ENCODE assay signal across 10 mouse cellular contexts in the genomic region with DNA sequence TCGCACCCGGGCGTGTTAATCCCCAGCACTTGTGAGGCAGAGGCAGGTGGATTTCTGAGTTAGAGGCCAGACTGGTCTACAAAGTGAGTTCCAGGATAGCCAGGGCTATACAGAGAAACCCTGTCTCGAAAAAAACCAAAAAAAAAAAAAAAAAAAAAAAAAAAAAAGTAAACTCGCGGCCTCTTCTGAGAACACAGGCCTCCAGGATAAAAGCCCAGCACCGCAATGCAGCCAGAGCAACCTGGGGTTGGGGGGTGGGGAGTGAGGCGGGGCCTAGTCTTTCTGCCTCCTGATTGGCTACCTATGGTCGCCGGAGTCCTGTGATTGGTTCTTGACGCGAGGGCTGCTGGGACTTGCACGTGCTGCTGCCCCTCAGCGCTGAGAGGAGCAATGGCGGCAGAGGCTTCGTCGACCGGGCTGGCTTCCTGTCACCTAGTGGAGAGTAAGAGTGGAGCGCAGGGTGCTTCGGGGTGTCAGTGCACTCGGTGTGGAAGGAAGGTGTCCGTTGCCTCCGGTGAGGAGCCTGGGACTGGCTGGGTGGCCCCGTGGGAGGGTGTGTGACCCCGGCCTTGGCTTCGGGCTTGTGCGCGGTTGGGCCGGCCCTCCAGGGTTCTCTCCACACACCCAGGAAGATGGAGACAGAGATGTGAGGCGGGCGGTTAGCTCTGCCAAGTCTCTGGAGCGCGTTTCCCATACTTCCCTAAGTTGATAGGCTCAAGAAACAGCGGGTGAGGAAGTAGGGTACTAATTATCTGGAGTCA. TPM values are rescaled to one million over a fixed set of nuclear protein-coding genes. Genes with fewer than 3 reads are reported as not detected.
A peak's percentile ranks its signal among the peaks of the same experiment; 100 is the strongest.
DNase-seq lines count a peak whose midpoint lies in the region; ATAC-seq lines count a peak whose summit lies in the region.
"Had no signal": no experiment of that assay in that cellular context is flagged by ENCODE, and none has a peak within 500 bp of the region (broad histone marks: within the 10 kb centered on the region; RNA-seq: fewer than 3 reads in every experiment).

A gene (plus strand): TSS at position 271 of the 761 bp plus-strand sequence.

- H3K9me3 ChIP-seq in heart, embryonic 12.5 days (replicated peaks) = no peaks in the 10 kb centered on the region; the same call in 1 of the 2 replicates
- H3K9me3 ChIP-seq in hindbrain, embryonic 14.5 days (ENCODE audit: control insufficient read depth, low read length) = no peaks in the 10 kb centered on the region
- no peaks in the 10 kb centered on the region for H3K9me3 ChIP-seq in midbrain, embryonic 15.5 days
- H3K9me3 ChIP-seq: G1E had no signal

- H3K4me3 ChIP-seq in heart, embryonic 12.5 days = peak within 1 kb of the TSS; percentile 28
- no peak within 1 kb of the TSS; the same call in 1 of the 2 replicates for H3K4me3 ChIP-seq in hindbrain, embryonic 14.5 days (replicated peaks; ENCODE audit: low read length)
- H3K4me3 ChIP-seq in midbrain, embryonic 15.5 days = no peak within 1 kb of the TSS

- no peaks in the 10 kb centered on the region for H3K4me1 ChIP-seq in heart, embryonic 12.5 days (replicated peaks)
- no peaks in the 10 kb centered on the region for H3K4me1 ChIP-seq in hindbrain, embryonic 14.5 days (replicated peaks; ENCODE audit: control insufficient read depth, insufficient read depth, low read length)
- H3K4me1 ChIP-seq in midbrain, embryonic 15.5 days = no peaks in the 10 kb centered on the region

- WGBS in heart, embryonic 12.5 days = 62% methylated on average over 33 of the region's 34 CpGs
- WGBS in hindbrain, embryonic 14.5 days = 71% methylated on average over 34 of the region's 34 CpGs
- WGBS in midbrain, embryonic 15.5 days = 69% methylated on average over 34 of the region's 34 CpGs

- no peak for ATAC-seq in heart, embryonic 12.5 days (ENCODE audit: insufficient number of reproducible peaks, low FRiP score)
- ATAC-seq in hindbrain, embryonic 14.5 days (ENCODE audit: low FRiP score) = peak; percentile 37; the same call in 1 of the 2 replicates
- no peak for ATAC-seq in midbrain, embryonic 15.5 days (replicated peaks)

- intact Hi-C loops in heart, postnatal 25 days (cut with DNase I) = no loop called here

- no peak within 1 kb of the TSS for H3K27ac ChIP-seq in heart, embryonic 12.5 days (ENCODE audit: poor library complexity, severe bottlenecking)
- no peak within 1 kb of the TSS for H3K27ac ChIP-seq in hindbrain, embryonic 14.5 days
- H3K27ac ChIP-seq in midbrain, embryonic 15.5 days = no peak within 1 kb of the TSS
- H3K27ac ChIP-seq: kidney, postnatal 0 days had no signal

- H3K36me3 ChIP-seq in heart, embryonic 12.5 days = no peaks in the 10 kb centered on the region
- H3K36me3 ChIP-seq in hindbrain, embryonic 14.5 days (replicated peaks; ENCODE audit: control insufficient read depth, insufficient read depth) = no peaks in the 10 kb centered on the region
- H3K36me3 ChIP-seq in midbrain, embryonic 15.5 days (replicated peaks) = no peaks in the 10 kb centered on the region
- H3K36me3 ChIP-seq: G1E had no signal

- peak within 1 kb of the TSS; percentile 53 for H3K4me2 ChIP-seq in heart, embryonic 12.5 days
- H3K4me2 ChIP-seq in hindbrain, embryonic 14.5 days (replicated peaks) = no peak within 1 kb of the TSS; the same call in 1 of the 2 replicates
- H3K4me2 ChIP-seq in midbrain, embryonic 15.5 days = peak within 1 kb of the TSS; percentile 25; the same call in 1 of the 2 replicates

- no peak within 1 kb of the TSS for H3K9ac ChIP-seq in heart, embryonic 12.5 days
- H3K9ac ChIP-seq in hindbrain, embryonic 14.5 days = no peak within 1 kb of the TSS
- no peak within 1 kb of the TSS for H3K9ac ChIP-seq in midbrain, embryonic 15.5 days

- H3K27me3 ChIP-seq in heart, embryonic 12.5 days (replicated peaks) = no peaks in the 10 kb centered on the region
- no peaks in the 10 kb centered on the region for H3K27me3 ChIP-seq in hindbrain, embryonic 14.5 days (ENCODE audit: control insufficient read depth, insufficient read depth, low read length)
- no peaks in the 10 kb centered on the region for H3K27me3 ChIP-seq in midbrain, embryonic 15.5 days (replicated peaks)

- no peak for DNase-seq in heart, postnatal 25 days (ENCODE audit: low spot score)
- peak; percentile 95 for DNase-seq in R1 (ENCODE audit: low read depth, low spot score)
- DNase-seq in hindbrain, embryonic 14.5 days (ENCODE audit: low spot score) = no peak
- DNase-seq in retina, embryonic 14.5 days (ENCODE audit: low spot score) = no peak
- DNase-seq in ovary, adult 18-20 months (ENCODE audit: low spot score) = no peak
- DNase-seq in Muller cell, postnatal 12 days (ENCODE audit: inconsistent ontology term) = no peak

RNA-seq across cellular contexts. Expression of the gene that starts here (rescaled TPM):
- polyA plus RNA-seq in heart, embryonic 12.5 days (2016; fragmentation: Nextera tagmentation; extraction: Ambion mirVana) = 3.9 and 5.5 TPM in 2 replicates
- total RNA-seq in heart, postnatal 25 days (2021) = under 1 TPM; 0.29 to 0.36 TPM
- polyA plus RNA-seq in hindbrain, embryonic 14.5 days (2014; fragmentation: Nextera tagmentation; extraction: Ambion mirVana) = 1.2 and 1.8 TPM in 2 replicates
- polyA plus RNA-seq in midbrain, embryonic 15.5 days (2015; fragmentation: Nextera tagmentation; extraction: Ambion mirVana) = 1.0 and 1.3 TPM in 2 replicates
- polyA plus RNA-seq: G1E had no signal
